Mouse (Mus musculus) embryonic facial prominence, embryonic 11.5 days (tissue): ENCODE data around the gene Qtrt2. TPM values are rescaled to one million over a fixed set of nuclear protein-coding genes. Genes with fewer than 3 reads are reported as not detected.

Source experiments
- ATAC-seq: fragments of 200-750 bp; cut with Nextera tagmentation; replicated peaks from 2 replicates; pipeline ENCODE4 v1.8.0; 2017; ENCODE audit warnings: low read depth; ENCODE audit not compliant: insufficient number of reproducible peaks, low FRiP score, low TSS enrichment
- DNase-seq: peaks from one replicate; pipeline ENCODE4 v3.0.0-alpha.2; 2015; ENCODE audit warnings: low spot score
- H3K27ac ChIP-seq: fragments of 300-500 bp; sonication (generic); replicated peaks from 2 replicates; pipeline ENCODE4 v1.5.1; 2014; ENCODE audit warnings: mild to moderate bottlenecking, low read depth, low read length, control low read depth
- H3K27me3 ChIP-seq: fragments of 300-500 bp; sonication (generic); 2 replicates; pipeline ENCODE4 v1.6.1; 2014; ENCODE audit warnings: mild to moderate bottlenecking, low read length, moderate library complexity, mixed read lengths; ENCODE audit not compliant: control insufficient read depth, insufficient read depth
- H3K36me3 ChIP-seq: fragments of 300-500 bp; sonication (generic); replicated peaks from 2 replicates; pipeline ENCODE4 v1.6.1; 2014; ENCODE audit warnings: low read depth, mild to moderate bottlenecking, low read length, moderate library complexity, mixed read lengths; ENCODE audit not compliant: control insufficient read depth, insufficient read depth
- H3K4me1 ChIP-seq: fragments of 300-500 bp; sonication (generic); 2 replicates; pipeline ENCODE4 v1.6.1; 2014; ENCODE audit warnings: low read length, mixed read lengths; ENCODE audit not compliant: control insufficient read depth, insufficient read depth
- H3K4me2 ChIP-seq: fragments of 300-500 bp; sonication (generic); 2 replicates; pipeline ENCODE4 v1.6.1; 2014; ENCODE audit warnings: low read depth, mild to moderate bottlenecking, control low read depth, low read length, moderate library complexity
- H3K4me3 ChIP-seq: fragments of 300-500 bp; sonication (generic); 2 replicates; pipeline ENCODE4 v1.5.1; 2014; ENCODE audit warnings: low read depth, low read length, control low read depth
- H3K9ac ChIP-seq: fragments of 300-500 bp; sonication (generic); replicated peaks from 2 replicates; pipeline ENCODE4 v1.6.1; 2014; ENCODE audit warnings: mild to moderate bottlenecking, control low read depth, low read length
- H3K9me3 ChIP-seq: fragments of 300-500 bp; sonication (generic); replicated peaks from 2 replicates; pipeline ENCODE4 v1.6.1; 2016; ENCODE audit warnings: mild to moderate bottlenecking, low read length, inconsistent platforms, mixed read lengths; ENCODE audit not compliant: control insufficient read depth
- WGBS: fragments of 180-500 bp; shearing (Covaris S2); extraction: QIAGEN DNeasy Blood & Tissue Kit; methylation state at CpG from one replicate; pipeline ENCODE4 v1.1.7; 2014; 5-methylcytosine and 5-hydroxymethylcytosine counted together
- polyA plus RNA-seq: library from polyadenylated mRNA; unstranded; fragments of >200 nt; fragmentation: Nextera tagmentation; extraction: Ambion mirVana; gene quantifications from 2 replicates; pipeline ENCODE4 v1.2.1, GENCODE M21; 2014

The Qtrt2 gene
- polyA plus RNA-seq, 1 experiment from 2014 or later: 54.4 TPM

- H3K36me3 ChIP-seq: no peaks in the 10 kb centered on the region
- WGBS: 88% methylated on average over 4 of the region's 4 CpGs
- H3K27ac ChIP-seq: no peak overlapping the region
- no peak overlapping the region for H3K4me2 ChIP-seq
- no peaks in the 10 kb centered on the region for H3K27me3 ChIP-seq
- no peak for DNase-seq
- H3K4me3 ChIP-seq: no peak overlapping the region
- no peaks in the 10 kb centered on the region for H3K4me1 ChIP-seq
- H3K9me3 ChIP-seq: no peaks in the 10 kb centered on the region
- no peak overlapping the region for H3K9ac ChIP-seq
- no peak for ATAC-seq
These were observed 35.8 kb downstream of the Qtrt2 start for GRCm38 (mm10) chr16:43890747-43891336.

GRCm38 (mm10) chr16:43890005-43890336 is 36.6 kb downstream of the Qtrt2 start:
- H3K36me3 ChIP-seq: no peaks in the 10 kb centered on the region
- no peaks in the 10 kb centered on the region for H3K27me3 ChIP-seq
- DNase-seq (peak; percentile 82), ATAC-seq (peak; percentile 99)
- no peaks in the 10 kb centered on the region for H3K9me3 ChIP-seq
- H3K4me1 ChIP-seq: no peaks in the 10 kb centered on the region
- WGBS: 0% methylated on average over 9 of the region's 9 CpGs
- H3K9ac ChIP-seq: peak overlapping the region; percentile 76
- H3K4me3 ChIP-seq: peak overlapping the region; percentile 55
- H3K27ac ChIP-seq: peak overlapping the region; percentile 31; the same call in 1 of the 2 replicates
- H3K4me2 ChIP-seq: peak overlapping the region; percentile 59

GRCm38 (mm10) chr16:43889208-43890004 is 37.2 kb downstream of the Qtrt2 start, which contains the start of gene Ccdc191:
Ccdc191 (plus strand) TSS chr16:43889800.
- H3K36me3 ChIP-seq: no peaks in the 10 kb centered on the region
- peak within 1 kb of the TSS; percentile 64 for H3K4me2 ChIP-seq
- peak; percentile 100 for DNase-seq
- no peaks in the 10 kb centered on the region for H3K27me3 ChIP-seq
- peak within 1 kb of the TSS; percentile 55 for H3K4me3 ChIP-seq
- peak; percentile 100 for ATAC-seq
- H3K9ac ChIP-seq: peak within 1 kb of the TSS; percentile 76
- peak within 1 kb of the TSS; percentile 31; the same call in 1 of the 2 replicates for H3K27ac ChIP-seq
- no peaks in the 10 kb centered on the region for H3K4me1 ChIP-seq
- under 1% methylated on average over 32 of the region's 33 CpGs for WGBS
- H3K9me3 ChIP-seq: no peaks in the 10 kb centered on the region

- Histone ChIP-seq H3K27ac (no peak overlapping the region), H3K9ac (no peak overlapping the region), H3K9me3 (no peaks in the 10 kb centered on the region), H3K4me3 (no peak overlapping the region), H3K4me2 (no peak overlapping the region), H3K27me3 (no peaks in the 10 kb centered on the region), H3K36me3 (peaks cover 2% of the 10 kb centered on the region), H3K4me1 (no peaks in the 10 kb centered on the region)
- ATAC-seq (no peak), DNase-seq (no peak)
- WGBS: 100% methylated on average over 2 of the region's 2 CpGs
These were observed 44.3 kb downstream of the Qtrt2 start for GRCm38 (mm10) chr16:43882329-43882728.

GRCm38 (mm10) chr16:43881636-43882035 is 45.0 kb downstream of the Qtrt2 start:
- Histone ChIP-seq H3K4me3 (no peak overlapping the region), H3K4me1 (no peaks in the 10 kb centered on the region), H3K9ac (no peak overlapping the region), H3K36me3 (peaks cover 2% of the 10 kb centered on the region), H3K27ac (no peak overlapping the region), H3K4me2 (no peak overlapping the region), H3K27me3 (no peaks in the 10 kb centered on the region), H3K9me3 (no peaks in the 10 kb centered on the region)
- ATAC-seq (no peak), DNase-seq (no peak)
- WGBS: 64% methylated on average over 3 of the region's 3 CpGs

DNA sequence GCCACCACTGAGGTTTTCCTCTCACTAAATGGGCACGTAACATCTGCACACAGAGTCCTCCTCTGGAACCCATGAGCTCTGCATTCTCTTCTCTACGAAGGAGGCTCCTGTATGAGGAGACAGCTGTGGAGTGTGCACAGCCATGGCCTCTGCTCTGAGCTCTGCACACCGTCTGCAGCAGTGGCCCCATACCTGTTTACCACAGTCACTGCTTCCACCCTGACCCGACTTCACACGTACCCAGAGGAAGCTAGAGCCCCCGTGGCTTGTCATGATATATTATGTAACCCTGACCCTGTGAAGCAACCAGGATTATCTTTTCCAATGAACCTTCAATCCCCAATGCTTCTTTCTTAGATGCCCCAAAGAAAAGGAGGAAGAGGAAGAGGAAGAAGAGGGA is 46.8 kb downstream of the Qtrt2 start:
- H3K27me3 ChIP-seq: no peaks in the 10 kb centered on the region
- no peaks in the 10 kb centered on the region for H3K9me3 ChIP-seq
- ATAC-seq: no peak
- H3K4me3 ChIP-seq: no peak overlapping the region
- H3K4me2 ChIP-seq: no peak overlapping the region
- no peaks in the 10 kb centered on the region for H3K4me1 ChIP-seq
- H3K36me3 ChIP-seq: peaks cover 4% of the 10 kb centered on the region
- no peak overlapping the region for H3K9ac ChIP-seq
- DNase-seq: no peak
- no peak overlapping the region for H3K27ac ChIP-seq
- WGBS: 90% methylated on average over 6 of the region's 6 CpGs

- H3K4me2 ChIP-seq: no peak overlapping the region
- H3K9me3 ChIP-seq: no peaks in the 10 kb centered on the region
- no peaks in the 10 kb centered on the region for H3K4me1 ChIP-seq
- DNase-seq (no peak), ATAC-seq (no peak)
- 90% methylated on average over 7 of the region's 7 CpGs for WGBS
- peaks cover 2% of the 10 kb centered on the region for H3K36me3 ChIP-seq
- no peak overlapping the region for H3K9ac ChIP-seq
- H3K4me3 ChIP-seq: no peak overlapping the region
- H3K27ac ChIP-seq: no peak overlapping the region
- no peaks in the 10 kb centered on the region for H3K27me3 ChIP-seq
These were observed 55.2 kb downstream of the Qtrt2 start for GRCm38 (mm10) chr16:43871419-43871818.

GRCm38 (mm10) chr16:43869805-43870204 is 56.8 kb downstream of the Qtrt2 start:
- Histone ChIP-seq H3K4me2 (no peak overlapping the region), H3K9ac (no peak overlapping the region), H3K27ac (no peak overlapping the region), H3K4me1 (no peaks in the 10 kb centered on the region), H3K27me3 (no peaks in the 10 kb centered on the region), H3K4me3 (no peak overlapping the region), H3K9me3 (no peaks in the 10 kb centered on the region), H3K36me3 (no peaks in the 10 kb centered on the region; the same call in none of the 2 replicates)
- ATAC-seq (no peak), DNase-seq (no peak)
